Mouse (Mus musculus) G1E (cell line): ENCODE measurements around the gene Hsd17b3.

Source experiments
- CTCF ChIP-seq: IDR thresholded peaks from 2 replicates; pipeline ENCODE4 v1.5.1; 2012; ENCODE audit warnings: low read depth, low read length, inconsistent platforms, mixed read lengths
- GATA1 ChIP-seq: IDR thresholded peaks from 2 replicates; pipeline ENCODE4 v1.6.1; 2012; ENCODE audit warnings: borderline replicate concordance, low read length, inconsistent platforms, mixed read lengths
- TAL1 ChIP-seq: conservative IDR thresholded peaks from 2 replicates; pipeline ENCODE4 v1.6.1; 2012; ENCODE audit warnings: low read depth, low read length, inconsistent platforms, mixed read lengths

DNA sequence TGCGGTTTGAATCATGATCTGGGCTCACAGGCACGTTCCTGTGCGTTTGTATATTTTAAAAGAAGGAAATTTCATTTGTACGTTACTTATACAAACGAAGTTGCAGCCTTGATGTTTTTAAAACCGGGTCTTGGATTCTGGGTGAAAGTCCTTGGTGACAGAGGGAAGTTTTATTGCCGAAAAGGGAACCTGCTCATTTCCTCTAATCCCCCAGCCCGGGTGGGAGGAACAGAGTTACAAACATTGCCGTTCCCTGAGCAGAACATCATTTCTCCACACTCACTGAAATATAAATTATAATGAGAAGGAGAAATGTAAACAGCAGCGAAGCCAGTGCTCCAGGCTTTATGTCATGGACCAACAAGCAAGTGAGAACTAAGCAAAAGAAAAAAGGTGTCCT lies 49.1 kb downstream of the Hsd17b3 start:
- TF ChIP-seq TAL1 (no peak), CTCF (no peak), GATA1 (no peak)
